Mouse (Mus musculus) cerebellum, postnatal 25 days (tissue): ENCODE results near the gene Ttc30a1.
"Not testable (repeated sequence)": the region's sequence is repeated elsewhere in the genome, so short reads cannot be mapped to it uniquely, and the experiment has no call there.

Experiments used
- DNase-seq, 2 experiments: peaks; one replicate each; pipeline ENCODE4 v3.0.0; 2021; ENCODE audit warnings: mixed read lengths in 2 of 2

Ttc30a1 gene

DNA sequence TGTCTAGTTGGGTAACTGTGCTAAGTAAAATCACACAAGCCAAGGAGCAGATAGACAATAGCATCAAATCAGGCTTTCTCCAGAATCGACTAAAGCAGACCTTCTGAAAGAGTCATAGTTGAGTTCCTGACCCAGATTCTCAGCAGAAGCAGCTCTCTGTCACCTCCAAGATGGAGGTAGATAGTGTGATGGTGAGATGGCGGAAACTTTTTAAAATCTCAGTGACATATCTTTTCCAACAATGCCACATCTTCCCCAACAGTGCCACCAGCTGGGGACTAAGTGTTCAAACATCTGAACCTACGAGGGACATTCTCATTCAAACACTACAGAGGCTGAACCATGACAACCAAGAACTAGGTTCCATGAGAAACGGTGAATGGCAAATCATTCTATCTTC, 859 bp upstream of the Ttc30a1 start:
- DNase-seq, result no peak

DNA sequence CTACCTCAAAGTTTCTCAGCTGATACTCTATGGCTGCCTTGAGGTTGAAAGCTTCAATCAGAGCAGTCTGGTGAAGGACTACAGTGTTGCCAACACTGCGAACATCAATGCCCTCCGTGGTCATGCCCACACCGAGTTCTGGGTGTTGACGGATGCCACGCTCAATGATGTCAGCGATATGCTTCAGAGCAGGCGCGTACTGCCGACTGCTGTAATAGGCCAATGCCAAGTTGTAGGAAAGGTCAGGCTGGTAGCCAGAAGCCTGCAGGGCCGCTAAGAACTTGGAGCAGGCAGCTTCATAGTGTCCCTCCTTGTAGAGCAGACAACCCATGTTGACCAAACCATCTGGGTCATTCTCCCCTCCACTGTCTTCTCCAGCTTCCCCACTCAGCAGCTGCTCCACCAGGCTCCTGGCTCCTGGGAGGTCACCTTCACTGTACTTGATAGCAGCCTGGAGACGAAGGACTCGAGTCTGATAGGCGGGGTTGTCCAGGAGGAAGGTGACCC, 781 bp downstream of the Ttc30a1 start:
- DNase-seq, result not testable (repeated sequence)

DNA sequence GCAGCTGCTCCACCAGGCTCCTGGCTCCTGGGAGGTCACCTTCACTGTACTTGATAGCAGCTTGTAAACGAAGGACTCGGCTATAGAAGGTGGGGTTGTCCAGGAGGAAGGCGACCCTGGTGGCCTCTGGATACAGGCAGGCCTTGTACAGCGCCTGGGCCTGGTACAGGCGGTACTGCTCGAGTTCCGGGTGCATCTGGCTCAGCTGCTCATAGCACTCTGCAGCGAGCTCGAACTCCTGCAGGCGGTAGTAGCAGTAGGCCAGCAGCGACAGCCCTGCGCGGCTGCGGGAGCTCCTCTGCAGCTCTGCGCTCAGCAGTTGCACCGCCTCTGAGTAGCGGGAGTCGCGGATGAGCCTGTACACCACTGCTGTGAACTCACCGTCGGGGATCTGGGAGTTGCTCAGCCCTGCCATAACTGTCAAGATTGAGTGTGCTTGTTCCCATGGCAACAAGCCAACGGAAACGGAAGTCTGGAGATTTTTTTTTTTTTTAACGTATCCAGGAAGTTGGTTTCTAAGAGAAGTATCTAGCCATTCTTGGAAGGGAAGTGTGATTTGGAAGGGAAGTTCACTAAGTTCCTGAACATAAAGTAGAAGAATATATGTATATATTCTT, 3.9 kb downstream of the Ttc30a1 start, which contains the start of gene Ttc30a2:
Gene Ttc30a2 (minus strand): TSS at position 419 of the 617 bp plus-strand sequence.
- DNase-seq, result not testable (repeated sequence)

DNA sequence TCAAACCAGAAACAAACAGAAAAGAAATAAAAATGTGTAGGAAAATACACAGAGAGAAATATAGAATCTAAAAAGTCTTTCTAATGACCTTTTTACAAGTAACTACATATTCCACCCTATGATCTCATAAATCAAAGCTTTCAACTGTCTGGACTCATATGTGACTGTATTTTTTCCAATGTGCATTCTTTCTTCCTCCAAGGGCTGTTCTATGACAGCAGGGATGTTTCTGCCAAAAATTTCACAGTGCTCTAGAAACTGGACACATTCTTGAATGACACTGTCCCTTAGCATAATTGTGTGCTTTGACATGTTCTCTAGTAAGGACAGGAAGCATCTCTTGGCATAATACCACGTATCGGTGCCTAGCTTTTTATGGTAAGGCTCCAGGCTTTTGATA, 5.7 kb downstream of the Ttc30a1 start:
- not testable (repeated sequence) for DNase-seq

DNA sequence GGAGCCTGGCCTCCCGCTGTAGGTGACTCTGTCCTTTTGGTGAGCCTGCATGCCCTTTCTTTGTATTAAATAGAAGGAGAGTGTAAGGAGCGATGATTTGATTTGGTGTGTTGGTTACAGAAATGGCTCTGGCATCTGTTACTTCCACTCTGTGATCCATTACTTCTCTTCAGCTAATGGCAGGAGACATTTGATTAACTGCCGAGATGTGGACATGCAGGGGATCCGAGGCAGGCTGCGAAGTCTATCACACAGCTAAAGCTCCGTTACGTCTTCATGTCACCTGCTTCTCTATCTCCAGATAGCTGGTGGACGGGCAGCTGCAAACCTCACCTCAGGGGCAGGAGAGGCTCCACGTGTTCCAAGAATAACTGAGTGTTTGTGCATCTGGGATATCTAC, 7.6 kb downstream of the Ttc30a1 start:
- no peak for DNase-seq

DNA sequence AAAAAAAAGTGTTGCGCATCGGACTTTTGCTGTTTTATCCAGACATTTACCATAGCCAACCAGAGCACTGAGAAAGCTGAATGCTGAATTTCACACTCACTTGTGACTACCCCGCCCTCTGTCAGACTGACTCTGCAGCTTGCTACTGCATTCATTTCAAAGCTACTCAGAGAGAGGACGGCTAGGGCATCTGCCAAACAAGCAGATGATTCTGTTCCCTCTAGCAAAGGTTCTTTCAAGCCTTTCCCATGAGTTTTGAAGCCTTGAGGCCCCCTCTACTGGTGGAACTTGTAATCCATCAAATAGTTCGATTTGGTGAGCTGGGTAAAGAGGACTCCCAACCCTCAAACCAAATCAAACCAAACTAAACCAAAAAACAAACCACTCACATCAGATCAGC, 16.8 kb downstream of the Ttc30a1 start:
- peak; percentile 55 to 74 for DNase-seq

DNA sequence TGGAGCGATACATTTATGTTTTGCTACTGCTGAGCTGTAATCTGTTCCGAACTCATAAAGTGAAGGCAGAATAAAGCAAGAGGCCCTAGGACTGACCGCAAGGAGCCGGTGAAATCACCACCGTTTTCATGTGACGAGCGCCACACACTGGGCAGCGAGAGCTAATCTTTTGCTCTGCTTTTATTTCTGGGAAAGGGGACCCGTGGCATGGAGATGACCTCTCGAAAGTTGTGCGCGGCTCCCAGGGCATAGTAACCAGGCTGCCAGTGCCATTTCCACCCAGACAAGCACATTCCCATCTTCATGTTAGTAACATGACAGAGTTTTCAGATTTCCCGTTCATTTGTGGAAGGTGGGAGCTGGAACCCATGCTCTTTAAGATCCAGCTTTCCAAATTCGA, 17.3 kb downstream of the Ttc30a1 start:
- peak; percentile 70 to 79 for DNase-seq

DNA sequence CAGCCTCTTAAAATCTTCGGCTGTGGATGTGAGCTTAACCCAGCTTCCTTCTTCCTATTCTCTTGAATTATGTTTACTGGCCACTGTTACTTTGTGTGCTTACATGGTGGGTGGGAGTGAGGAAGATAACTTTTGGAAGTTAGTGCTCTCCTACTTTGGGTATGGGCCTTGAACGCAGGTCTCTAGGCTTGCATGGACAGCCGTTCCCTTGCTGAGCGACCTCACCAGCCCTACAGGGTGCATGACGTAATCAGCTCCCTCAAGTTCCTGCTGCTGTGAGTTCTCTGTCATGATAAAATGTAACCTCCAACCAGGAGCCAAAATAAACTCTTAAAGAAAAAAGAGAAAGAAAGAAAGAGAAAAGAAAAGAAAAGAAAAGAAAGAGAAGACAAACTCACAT, 17.7 kb downstream of the Ttc30a1 start:
- no peak for DNase-seq

DNA sequence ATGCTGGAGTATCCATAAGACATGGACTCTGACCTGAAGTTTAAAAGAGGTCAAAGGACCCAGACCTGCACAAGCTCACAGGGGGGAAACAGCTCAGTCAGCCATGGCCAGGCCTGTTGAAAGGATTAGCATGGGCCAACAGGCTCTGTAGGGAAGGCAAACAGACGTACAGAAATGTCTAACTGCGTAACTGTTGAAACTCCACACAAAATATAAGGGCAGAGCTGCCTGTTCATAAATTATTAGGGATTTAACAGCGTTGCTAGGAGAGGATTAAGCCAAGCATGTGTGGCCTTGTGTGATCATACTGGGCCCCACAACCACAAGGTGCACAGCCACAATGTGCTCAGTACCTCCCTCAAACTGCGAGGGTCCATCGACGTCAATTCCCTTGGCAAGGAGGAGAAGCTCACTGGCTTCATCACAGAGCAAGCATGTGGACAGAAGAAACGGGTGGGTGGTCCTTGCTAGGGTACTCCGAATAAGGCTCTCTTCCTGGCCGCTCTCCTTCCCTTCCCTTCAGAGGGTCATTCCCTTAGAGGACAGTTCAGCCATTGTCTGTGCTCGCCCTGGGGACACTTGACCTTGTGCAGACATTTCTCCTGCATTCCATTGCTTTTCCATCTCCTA, 18.4 kb downstream of the Ttc30a1 start:
- DNase-seq, result no peak

DNA sequence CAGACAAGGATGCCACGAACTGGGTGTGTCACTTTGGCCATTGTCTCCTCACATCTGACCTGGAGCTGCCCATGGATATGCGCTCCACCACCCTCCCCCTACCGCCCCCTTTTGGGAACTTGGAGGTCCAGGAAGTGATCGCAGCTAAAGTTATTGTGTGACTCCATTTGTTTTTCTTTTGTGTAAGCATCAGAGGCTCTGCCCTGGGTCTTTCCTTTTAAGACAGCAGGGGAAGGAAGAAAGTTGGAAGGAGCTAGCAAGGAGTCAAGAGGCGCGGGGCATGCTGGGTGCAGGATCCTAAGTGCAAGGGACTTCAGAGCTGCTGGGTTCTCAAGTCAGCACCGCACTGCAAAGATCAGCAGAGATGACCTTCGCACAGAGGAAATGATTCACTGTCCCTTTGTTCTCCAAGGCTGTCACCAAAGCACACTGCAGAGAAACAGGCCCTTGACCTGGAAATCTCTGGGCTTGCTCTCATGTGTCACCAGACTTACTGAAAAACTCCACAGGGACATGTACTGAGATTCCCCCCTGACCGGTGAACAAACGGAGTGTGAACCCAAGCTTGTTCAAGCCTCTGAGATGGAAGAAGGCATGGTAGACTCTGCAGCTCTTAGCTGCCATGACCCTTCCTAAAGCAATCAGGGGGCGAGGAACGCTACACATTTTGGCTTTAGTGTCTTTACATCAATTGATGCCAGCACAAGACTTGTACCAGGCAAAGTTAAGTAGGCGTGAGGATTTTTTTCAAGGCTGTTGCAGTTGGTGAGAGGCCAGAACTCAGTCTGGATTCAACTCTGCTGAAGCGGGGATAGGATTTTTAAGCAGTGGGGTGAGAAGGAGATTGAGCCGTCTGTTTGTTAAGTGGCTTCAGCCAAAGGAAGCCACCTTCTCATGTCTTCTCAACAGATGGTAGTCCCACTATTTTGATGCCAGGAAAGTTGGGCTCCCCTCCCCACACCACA, 21.1 kb downstream of the Ttc30a1 start:
- DNase-seq, result no peak

DNA sequence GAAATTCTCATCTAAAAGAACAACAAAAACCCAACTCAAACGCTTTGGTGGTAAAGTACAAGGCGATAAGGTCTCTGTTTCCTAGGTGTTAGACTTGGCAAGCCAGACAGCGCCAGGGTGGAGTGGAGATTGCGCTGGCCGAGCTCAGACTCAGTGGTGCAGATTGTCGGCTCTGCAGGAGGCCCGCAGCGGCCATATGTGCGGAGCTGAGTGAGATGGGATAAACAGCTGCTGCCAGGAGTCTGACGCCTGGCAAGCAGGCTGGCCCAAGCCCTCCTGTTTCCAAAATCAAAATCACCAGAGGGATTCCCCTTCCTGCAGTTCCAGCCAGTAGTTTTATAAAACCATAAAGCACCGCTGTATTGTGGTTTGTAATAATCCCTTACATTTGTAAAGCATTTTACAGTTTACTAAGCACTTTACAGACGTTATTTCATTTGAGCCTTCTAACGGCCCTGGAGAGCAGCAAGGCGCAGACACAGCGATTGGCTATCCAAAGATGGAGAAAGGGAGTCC, 21.9 kb downstream of the Ttc30a1 start:
- peak; percentile 40 to 63 for DNase-seq

DNA sequence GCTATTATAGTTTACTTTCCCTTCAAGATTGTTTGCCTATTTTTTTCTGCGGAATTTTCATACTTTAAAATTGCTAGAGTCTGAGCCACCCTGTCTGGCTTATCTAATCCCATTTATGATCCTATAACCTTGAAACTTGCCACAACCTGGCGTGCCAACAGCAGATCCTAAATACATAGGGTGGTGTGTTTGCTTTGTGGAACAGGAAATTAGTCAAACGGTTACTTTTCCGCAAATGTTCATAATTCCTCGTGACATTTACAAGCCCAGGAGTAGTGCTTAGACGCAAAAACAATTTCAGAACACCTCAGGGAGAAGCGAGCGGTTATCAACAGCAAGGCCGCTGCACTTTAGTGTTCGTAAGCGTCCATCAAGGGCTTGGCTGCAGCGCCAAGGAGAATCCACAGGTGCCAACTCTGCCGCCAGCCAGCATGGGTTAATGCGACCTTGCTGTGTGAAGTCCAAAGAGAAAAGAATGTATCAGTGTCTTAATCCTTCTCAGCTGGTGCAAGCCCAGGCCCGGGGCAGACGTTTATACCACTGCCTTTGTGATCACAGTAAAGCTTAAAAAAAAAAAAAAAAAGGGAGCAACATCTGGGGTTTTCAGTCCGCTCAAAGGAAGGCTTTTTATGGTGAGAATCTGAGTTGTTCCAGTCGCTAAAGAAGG, 22.5 kb downstream of the Ttc30a1 start:
- DNase-seq, result peak in 1 of 2 experiments; percentile 24

DNA sequence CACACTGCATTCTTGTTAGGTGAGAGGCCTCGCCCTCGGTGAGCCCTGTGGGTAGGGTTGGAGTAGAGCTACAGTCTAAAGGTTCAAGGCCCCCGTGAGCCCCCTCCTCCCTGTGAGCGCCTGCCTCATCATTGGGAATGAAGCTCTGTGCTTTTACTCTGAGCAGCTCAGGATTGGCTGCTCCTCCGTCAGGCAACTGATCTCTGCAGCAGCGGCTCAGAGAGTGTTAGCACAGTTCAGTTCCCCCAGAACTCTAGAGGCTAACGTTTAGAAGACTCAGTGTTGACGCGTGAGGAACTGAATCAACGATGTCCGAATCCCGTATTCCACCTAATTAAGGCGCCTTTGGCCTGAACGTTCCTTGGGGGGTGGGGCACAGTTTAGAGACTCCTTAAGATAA, 26.1 kb downstream of the Ttc30a1 start:
- no peak for DNase-seq

DNA sequence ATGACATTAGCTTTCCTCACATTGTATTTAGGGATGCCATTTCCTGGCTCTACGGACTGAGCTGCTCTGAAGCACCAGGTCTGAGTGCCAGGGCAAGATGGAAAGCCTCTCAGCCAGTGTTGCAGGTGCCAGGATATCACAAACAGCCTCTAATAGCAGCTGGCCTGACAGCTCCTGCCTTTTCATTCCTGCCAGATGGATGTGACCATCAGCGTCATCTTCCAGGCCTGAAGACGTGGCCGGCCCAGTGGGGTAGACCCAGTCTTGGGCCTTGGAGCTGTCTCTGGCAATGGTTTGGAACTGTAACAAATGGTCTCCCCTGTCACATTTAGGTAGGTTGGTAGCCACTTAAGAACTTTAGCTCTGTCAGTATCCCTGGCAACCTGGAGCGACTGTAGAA, 28.4 kb downstream of the Ttc30a1 start:
- DNase-seq, result no peak

DNA sequence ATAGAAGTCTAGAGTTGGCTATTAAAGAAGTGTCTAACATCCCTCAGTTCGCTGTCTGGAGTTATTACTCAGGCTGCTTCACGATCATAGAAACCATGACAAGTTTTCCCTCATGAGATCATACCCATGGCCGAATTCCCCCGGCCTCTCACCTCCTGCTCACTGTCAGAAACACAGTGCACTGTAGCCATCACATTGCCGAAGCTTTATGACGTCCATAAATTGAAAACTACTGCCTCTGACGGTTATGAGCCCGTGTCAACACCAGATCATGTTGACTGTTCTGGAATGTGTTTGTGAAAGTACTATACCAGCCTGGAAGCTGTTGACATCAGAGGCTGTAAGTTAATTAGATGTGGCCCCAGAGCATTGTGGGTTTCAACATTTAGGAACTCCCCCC, 31.1 kb downstream of the Ttc30a1 start:
- no peak for DNase-seq

DNA sequence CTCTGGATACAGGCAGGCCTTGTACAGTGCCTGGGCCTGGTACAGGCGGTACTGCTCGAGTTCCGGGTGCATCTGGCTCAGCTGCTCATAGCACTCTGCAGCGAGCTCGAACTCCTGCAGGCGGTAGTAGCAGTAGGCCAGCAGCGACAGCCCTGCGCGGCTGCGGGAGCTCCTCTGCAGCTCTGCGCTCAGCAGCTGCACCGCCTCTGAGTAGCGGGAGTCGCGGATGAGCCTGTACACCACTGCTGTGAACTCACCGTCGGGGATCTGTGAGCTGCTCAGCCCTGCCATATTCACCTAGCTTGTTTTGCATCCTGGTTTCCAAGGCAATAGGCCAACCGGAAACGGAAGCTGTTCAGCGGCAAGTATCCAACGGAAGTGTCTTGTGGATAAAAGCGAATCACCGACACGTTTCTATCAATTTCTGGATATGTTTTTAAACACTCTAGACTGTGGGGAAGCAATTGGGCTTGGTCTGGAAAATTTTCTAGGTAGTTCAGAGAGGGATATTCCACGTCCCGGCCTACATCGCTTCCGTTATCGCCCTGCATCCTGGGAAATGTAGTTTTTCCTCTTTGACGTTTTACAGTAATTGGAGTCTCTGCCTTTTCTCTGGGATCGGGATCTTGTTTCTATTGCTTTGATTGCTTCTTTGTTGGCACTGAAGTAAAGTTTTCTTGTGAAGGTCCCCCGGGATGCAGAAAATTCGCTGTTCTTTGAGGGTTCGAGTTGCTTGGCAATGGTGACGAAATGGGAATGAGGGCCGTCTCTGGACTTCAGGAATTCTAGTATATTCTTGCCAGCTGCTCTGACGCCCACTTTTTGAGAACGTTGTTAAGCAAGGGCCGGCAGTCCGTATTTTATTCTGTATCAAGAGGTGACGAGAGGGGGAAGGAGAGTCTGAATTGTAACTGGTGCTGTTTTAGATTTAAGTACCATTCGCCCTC, 43.4 kb downstream of the Ttc30a1 start, which contains the start of gene Ttc30b:
Gene Ttc30b (minus strand): TSS at position 469 of the 947 bp plus-strand sequence.
- peak; percentile 84 for DNase-seq

DNA sequence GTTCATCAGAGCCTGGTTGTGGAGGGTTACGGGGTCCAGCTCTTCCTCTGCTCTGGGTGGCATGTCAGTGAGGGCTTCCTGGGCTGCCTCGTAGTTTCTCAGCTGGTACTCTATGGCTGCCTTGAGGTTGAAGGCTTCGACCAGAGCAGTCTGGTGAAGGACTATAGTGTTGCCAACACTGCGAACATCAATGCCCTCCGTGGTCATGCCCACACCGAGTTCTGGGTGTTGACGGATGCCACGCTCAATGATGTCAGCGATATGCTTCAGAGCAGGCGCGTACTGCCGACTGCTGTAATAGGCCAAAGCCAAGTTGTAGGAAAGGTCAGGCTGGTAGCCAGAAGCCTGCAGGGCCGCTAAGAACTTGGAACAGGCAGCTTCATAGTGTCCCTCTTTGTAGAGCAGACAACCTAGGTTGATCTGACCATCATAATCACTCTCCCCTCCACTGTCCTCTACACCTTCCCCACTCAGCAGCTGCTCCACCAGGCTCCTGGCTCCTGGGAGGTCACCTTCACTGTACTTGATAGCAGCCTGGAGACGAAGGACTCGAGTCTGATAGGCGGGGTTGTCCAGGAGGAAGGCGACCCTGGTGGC, 44.1 kb downstream of the Ttc30a1 start:
- peak in 1 of 2 experiments; percentile 48 for DNase-seq

DNA sequence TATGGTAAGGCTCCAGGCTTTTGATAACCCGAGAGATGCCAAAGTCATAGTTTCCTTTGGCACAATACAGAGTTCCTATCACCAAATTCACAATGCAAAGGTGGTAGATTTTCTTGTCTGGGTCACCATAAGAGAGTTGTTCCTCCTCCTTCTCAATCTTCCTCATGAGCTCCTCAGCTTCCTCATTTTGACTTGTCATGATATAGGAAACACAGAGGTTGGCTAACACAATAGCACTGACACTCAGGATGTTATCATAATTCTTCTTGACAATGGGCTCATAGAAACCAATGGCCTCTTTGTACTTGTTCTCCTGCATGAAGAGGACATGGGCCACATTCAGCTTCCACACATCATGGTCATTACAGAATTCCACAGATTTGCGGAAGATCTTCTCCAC, 45.1 kb downstream of the Ttc30a1 start:
- not testable (repeated sequence) for DNase-seq

DNA sequence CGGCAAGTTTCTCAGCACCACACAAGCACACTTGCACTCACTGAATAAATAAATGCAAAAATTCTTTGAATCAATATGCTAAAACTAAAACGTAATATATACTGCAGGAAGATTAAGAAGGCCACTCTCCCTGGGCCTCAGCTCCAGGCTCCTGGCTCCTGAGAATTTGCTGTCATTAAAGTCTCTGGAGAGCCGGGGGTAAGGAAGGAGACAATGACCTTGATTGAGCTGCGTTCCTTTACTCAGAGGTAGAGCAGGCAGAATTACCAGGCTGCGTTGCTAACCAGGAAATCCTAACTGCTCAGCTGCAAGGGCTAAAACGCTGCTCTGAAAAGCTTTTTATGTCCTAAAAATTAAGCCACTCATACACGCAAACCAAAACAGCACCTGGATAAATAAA, 48.2 kb downstream of the Ttc30a1 start:
- no peak for DNase-seq

DNA sequence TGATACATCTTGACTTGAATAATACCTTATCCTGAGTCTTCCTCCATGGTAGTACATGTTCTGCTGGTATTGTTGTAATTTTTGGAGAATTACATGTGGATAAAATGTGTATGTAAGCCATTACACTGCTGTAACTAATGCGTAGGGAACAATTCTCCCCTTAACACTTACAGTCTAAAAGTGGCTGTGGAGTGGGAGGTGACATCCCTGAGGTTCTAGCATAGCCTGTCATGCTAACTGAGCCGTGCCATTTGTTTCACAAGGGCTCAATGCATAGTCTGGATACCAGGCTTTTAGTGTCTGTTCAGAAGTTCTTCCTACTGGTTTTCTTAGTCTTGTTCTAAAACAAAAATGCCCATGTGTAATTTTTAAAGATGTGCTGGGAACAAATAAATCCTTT, 50.8 kb downstream of the Ttc30a1 start:
- no peak for DNase-seq
